ENCODE assay signal across 11 mouse cellular contexts in genomic region chr2:153437306-153437659, GRCm38 (mm10). TPM values are rescaled to one million over a fixed set of nuclear protein-coding genes. Genes with fewer than 3 reads are reported as not detected.
DNase-seq lines count a peak whose midpoint lies in the region; ATAC-seq lines count a peak whose summit lies in the region.
"Had no signal": no experiment of that assay in that cellular context is flagged by ENCODE, and none has a peak within 500 bp of the region (broad histone marks: within the 10 kb centered on the region; RNA-seq: fewer than 3 reads in every experiment).

No protein-coding gene starts in this region.

- 0 out of 2 replicates have a peak overlapping the region, but pooled peaks have one; percentile 6 for H3K4me3 ChIP-seq in heart, embryonic 11.5 days (ENCODE audit: low read depth, low read length)
- H3K4me3 ChIP-seq in forebrain, embryonic 13.5 days: no peak overlapping the region
- no peak overlapping the region for H3K4me3 ChIP-seq in kidney, embryonic 15.5 days (replicated peaks)
- H3K4me3 ChIP-seq in midbrain, embryonic 13.5 days (replicated peaks): no peak overlapping the region
- H3K4me3 ChIP-seq: myocyte had no signal

- H3K4me2 ChIP-seq in heart, embryonic 11.5 days: peak overlapping the region; percentile 56
- H3K4me2 ChIP-seq in forebrain, embryonic 13.5 days: peak overlapping the region; percentile 16; the same call in 1 of the 2 replicates
- peak overlapping the region; percentile 47 for H3K4me2 ChIP-seq in kidney, embryonic 15.5 days
- H3K4me2 ChIP-seq in midbrain, embryonic 13.5 days (replicated peaks): peak overlapping the region; percentile 11

- no peak for ATAC-seq in heart, embryonic 11.5 days (replicated peaks; ENCODE audit: insufficient number of reproducible peaks, low FRiP score, low TSS enrichment)
- ATAC-seq in forebrain, embryonic 13.5 days: no peak
- ATAC-seq in kidney, embryonic 15.5 days (replicated peaks; ENCODE audit: low FRiP score): no peak
- ATAC-seq in midbrain, embryonic 13.5 days: no peak

- peak overlapping the region; percentile 87 for H3K27ac ChIP-seq in heart, embryonic 11.5 days (ENCODE audit: low read depth, low read length)
- peak overlapping the region; percentile 44 for H3K27ac ChIP-seq in forebrain, embryonic 13.5 days
- H3K27ac ChIP-seq in kidney, embryonic 15.5 days: peak overlapping the region; percentile 93
- H3K27ac ChIP-seq in midbrain, embryonic 13.5 days: peak overlapping the region; percentile 19

- WGBS in heart, embryonic 11.5 days (ENCODE audit: insufficient replicate concordance): 18% methylated on average over 2 of the region's 2 CpGs
- 40% methylated on average over 2 of the region's 2 CpGs for WGBS in forebrain, embryonic 13.5 days
- 27% methylated on average over 2 of the region's 2 CpGs for WGBS in kidney, embryonic 15.5 days
- WGBS in midbrain, embryonic 13.5 days: 44% methylated on average over 2 of the region's 2 CpGs

- H3K9ac ChIP-seq in heart, embryonic 11.5 days (ENCODE audit: low read depth, low read length): peak overlapping the region; percentile 58
- no peak overlapping the region for H3K9ac ChIP-seq in forebrain, embryonic 13.5 days
- 0 out of 2 replicates have a peak overlapping the region, but pooled peaks have one; percentile 2 for H3K9ac ChIP-seq in kidney, embryonic 15.5 days
- H3K9ac ChIP-seq in midbrain, embryonic 13.5 days (replicated peaks): no peak overlapping the region; the same call in 1 of the 2 replicates

- H3K9me3 ChIP-seq in heart, embryonic 11.5 days (replicated peaks; ENCODE audit: control insufficient read depth, low read length): no peaks in the 10 kb centered on the region
- H3K9me3 ChIP-seq in forebrain, embryonic 13.5 days (replicated peaks): no peaks in the 10 kb centered on the region
- H3K9me3 ChIP-seq in kidney, embryonic 15.5 days (replicated peaks): no peaks in the 10 kb centered on the region
- H3K9me3 ChIP-seq in midbrain, embryonic 13.5 days: no peaks in the 10 kb centered on the region

- no peaks in the 10 kb centered on the region for H3K27me3 ChIP-seq in heart, embryonic 11.5 days (ENCODE audit: control insufficient read depth, insufficient read depth, low read length)
- H3K27me3 ChIP-seq in forebrain, embryonic 13.5 days: no peaks in the 10 kb centered on the region
- no peaks in the 10 kb centered on the region for H3K27me3 ChIP-seq in kidney, embryonic 15.5 days
- no peaks in the 10 kb centered on the region for H3K27me3 ChIP-seq in midbrain, embryonic 13.5 days

- DNase-seq in heart, adult 8-10 months (ENCODE audit: low spot score): no peak
- no peak for DNase-seq in ovary, postnatal 14 days (ENCODE audit: low spot score)
- DNase-seq in frontal cortex, postnatal 25 days (ENCODE audit: low spot score in 2 of 2): no peak
- DNase-seq in left cerebral cortex, adult 11 months (ENCODE audit: low spot score): no peak

- peaks cover 6% of the 10 kb centered on the region for H3K36me3 ChIP-seq in heart, embryonic 11.5 days (ENCODE audit: control insufficient read depth, insufficient read depth, low read length)
- H3K36me3 ChIP-seq in forebrain, embryonic 13.5 days (ENCODE audit: poor library complexity, severe bottlenecking): peaks cover 42% of the 10 kb centered on the region
- H3K36me3 ChIP-seq in kidney, embryonic 15.5 days: peaks cover 5% of the 10 kb centered on the region
- peaks cover 39% of the 10 kb centered on the region for H3K36me3 ChIP-seq in midbrain, embryonic 13.5 days

- H3K4me1 ChIP-seq in heart, embryonic 11.5 days (ENCODE audit: control insufficient read depth, insufficient read depth, low read length): peaks cover 85% of the 10 kb centered on the region
- H3K4me1 ChIP-seq in forebrain, embryonic 13.5 days: peaks cover 86% of the 10 kb centered on the region
- H3K4me1 ChIP-seq in kidney, embryonic 15.5 days: peaks cover 93% of the 10 kb centered on the region
- H3K4me1 ChIP-seq in midbrain, embryonic 13.5 days (replicated peaks): peaks cover 90% of the 10 kb centered on the region

RNA-seq across cellular contexts. Expression of gene 4930404H24Rik, which starts 55.3 kb away (rescaled TPM):
- polyA plus RNA-seq in heart, embryonic 11.5 days (2014; fragmentation: Nextera tagmentation; extraction: Ambion mirVana): not detected in 2 replicates
- not detected for total RNA-seq in heart, adult 8-10 months (2022)
- polyA plus RNA-seq in forebrain, embryonic 13.5 days (2015; fragmentation: Nextera tagmentation; extraction: Ambion mirVana): not detected in 2 replicates
- polyA plus RNA-seq in kidney, embryonic 15.5 days (2015; fragmentation: Nextera tagmentation; extraction: Ambion mirVana): not detected in 2 replicates
- not detected in 2 replicates for polyA plus RNA-seq in midbrain, embryonic 13.5 days (2015; fragmentation: Nextera tagmentation; extraction: Ambion mirVana)
- total RNA-seq: adrenal gland, postnatal 10 days had no signal
- polyA plus RNA-seq: frontal cortex, adult 2 months; myocyte had no signal

Comparison
In these comparisons a context has a peak if more than half of its experiments do, and no peak if none do; other contexts are left out.
1. H3K27ac ChIP-seq: peak in every context shown above with its lines; median percentile 93 in kidney, embryonic 15.5 days; 87 in heart, embryonic 11.5 days; 44 in forebrain, embryonic 13.5 days; 19 in midbrain, embryonic 13.5 days.
2. H3K9ac ChIP-seq: peak in heart, embryonic 11.5 days (single experiment) and kidney, embryonic 15.5 days (single experiment); none in forebrain, embryonic 13.5 days (single experiment) and midbrain, embryonic 13.5 days (single experiment).
3. Peak in every context shown above with its lines, with median percentiles within 50 percentile points of each other: H3K4me2 ChIP-seq.